In genomic region chr12:86853516-86853915, GRCm38 (mm10) we compare ENCODE assay signal across 12 mouse cellular contexts.
"Had no signal": no experiment of that assay in that cellular context is flagged by ENCODE, and none has a peak within 500 bp of the region (broad histone marks: within the 10 kb centered on the region; RNA-seq: fewer than 3 reads in every experiment).

No protein-coding gene starts in this region.

- H3K36me3 ChIP-seq: kidney, embryonic 15.5 days; limb, embryonic 15.5 days; midbrain, embryonic 13.5 days had no signal

- H3K9ac ChIP-seq: kidney, embryonic 15.5 days; limb, embryonic 15.5 days; lung, embryonic 14.5 days; midbrain, embryonic 13.5 days had no signal

- H3K4me2 ChIP-seq: kidney, embryonic 15.5 days; limb, embryonic 15.5 days; lung, embryonic 14.5 days; midbrain, embryonic 13.5 days had no signal

- H3K27ac ChIP-seq: kidney, embryonic 15.5 days; limb, embryonic 15.5 days; macrophage; stomach, postnatal 0 days had no signal

- ATAC-seq: intestine, embryonic 16.5 days; midbrain, embryonic 13.5 days had no signal

- DNase-seq: kidney, adult 2 months; kidney, postnatal 14 days; lung, embryonic 14.5 days; lung, postnatal 14 days; right cerebral cortex, postnatal 25 days; thymus, postnatal 4 days had no signal

- H3K27me3 ChIP-seq: kidney, embryonic 15.5 days; limb, embryonic 15.5 days; midbrain, embryonic 13.5 days had no signal

- H3K9me3 ChIP-seq: kidney, embryonic 15.5 days; limb, embryonic 15.5 days; midbrain, embryonic 13.5 days had no signal

- H3K4me3 ChIP-seq: kidney, embryonic 15.5 days; limb, embryonic 15.5 days; midbrain, embryonic 13.5 days had no signal
